Mouse (Mus musculus) cortical plate, adult 2 months (tissue): ENCODE data around the gene Shroom4.

ENCODE experiments used
- CTCF ChIP-seq: fragments of 200-500 bp; IDR thresholded peaks from 2 replicates; pipeline ENCODE4 v1.5.1; 2011; ENCODE audit warnings: mild to moderate bottlenecking, control low read depth, low read length; ENCODE audit not compliant: insufficient read depth; ENCODE audit errors: extremely low read depth
- POLR2A ChIP-seq: fragments of 200-500 bp; IDR thresholded peaks from 2 replicates; pipeline ENCODE4 v1.6.1; 2011; ENCODE audit warnings: mild to moderate bottlenecking, low read length, control low read depth; ENCODE audit not compliant: insufficient read depth; ENCODE audit errors: extremely low read depth

- TF ChIP-seq CTCF (no peak), POLR2A (no peak)
Measured at GRCm38 (mm10) chrX:6580671-6581070, 181.0 kb downstream of the Shroom4 start.
